Mouse (Mus musculus): ENCODE measurements around the gene Slc44a3.

DNA sequence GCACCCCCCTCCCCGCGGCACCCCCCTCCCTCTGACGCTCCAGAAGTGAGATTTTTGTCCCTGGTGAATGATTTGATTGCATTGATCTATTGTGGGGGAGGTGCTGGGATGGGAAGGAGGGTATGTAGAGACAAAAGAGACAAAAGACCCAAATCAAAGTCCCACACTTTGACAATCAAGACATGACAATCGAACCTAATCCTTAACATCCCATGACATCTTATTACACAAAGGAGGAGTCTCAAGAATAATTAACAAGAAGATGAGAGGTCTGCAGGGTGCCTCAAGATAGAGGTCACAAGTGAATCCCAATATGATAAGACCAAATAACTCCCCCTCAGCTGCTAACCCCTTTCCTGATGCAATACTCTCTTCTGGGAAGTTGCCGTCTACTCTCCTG lies 37.6 kb upstream of the Slc44a3 start:
- no peak for TF ChIP-seq EP300 (IDR thresholded peaks at IDR 0.05; ENCODE audit: low read depth)
- no peak for TF ChIP-seq CTCF (IDR thresholded peaks at IDR 0.05; ENCODE audit: low read depth)

All from liver, postnatal 0 days (tissue).